Mouse (Mus musculus): ENCODE measurements around the gene Scgb1b7. TPM values are rescaled to one million over a fixed set of nuclear protein-coding genes. Genes with fewer than 3 reads are reported as not detected.
"Not testable (repeated sequence)": the region's sequence is repeated elsewhere in the genome, so short reads cannot be mapped to it uniquely, and the experiment has no call there.

Gene Scgb1b7
- polyA plus RNA-seq (2012): not detected in 2 replicates

DNA sequence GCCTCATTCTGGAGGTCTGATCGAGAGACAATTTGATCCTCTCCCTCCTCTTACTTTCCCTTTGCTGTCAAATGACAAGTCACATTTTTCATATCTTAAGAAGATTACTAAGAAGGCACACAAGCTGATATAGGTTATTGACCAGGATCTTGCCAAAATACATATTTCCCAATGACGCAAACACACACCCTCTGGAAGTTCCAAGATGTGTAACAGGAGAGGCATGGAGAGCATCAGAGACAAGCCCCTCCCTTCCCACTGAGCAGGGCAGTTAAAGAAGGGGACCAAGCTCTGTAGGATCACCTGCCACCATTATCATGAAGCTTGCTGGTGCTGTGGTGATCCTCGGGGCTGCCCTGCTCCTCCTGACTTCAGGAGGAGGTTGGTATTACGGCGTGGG lies at the start of gene Scgb1b7:
Gene Scgb1b7, plus strand, starts transcription at position 301 of the 400 bp plus-strand sequence.
- not testable (repeated sequence) for TF ChIP-seq GATA1 (IDR thresholded peaks at IDR 0.05; ENCODE audit: low read length)

GRCm38 (mm10) chr7:31705657-31706056 lies 6.8 kb upstream of the Scgb1b7 start, which contains the start of gene Scgb2b7:
Gene Scgb2b7, minus strand, starts transcription at chr7:31705757.
- TF ChIP-seq GATA1 (IDR thresholded peaks at IDR 0.05; ENCODE audit: low read length): not testable (repeated sequence)

Other genes starting within 250 kb of the Scgb1b7 start
- gene Scgb2b7, start 6.9 kb upstream of the Scgb1b7 start, polyA plus RNA-seq (2012): not detected in 2 replicates

All from G1E-ER4 (cell line).